ENCODE assay signal across 35 mouse cellular contexts in the genomic region with DNA sequence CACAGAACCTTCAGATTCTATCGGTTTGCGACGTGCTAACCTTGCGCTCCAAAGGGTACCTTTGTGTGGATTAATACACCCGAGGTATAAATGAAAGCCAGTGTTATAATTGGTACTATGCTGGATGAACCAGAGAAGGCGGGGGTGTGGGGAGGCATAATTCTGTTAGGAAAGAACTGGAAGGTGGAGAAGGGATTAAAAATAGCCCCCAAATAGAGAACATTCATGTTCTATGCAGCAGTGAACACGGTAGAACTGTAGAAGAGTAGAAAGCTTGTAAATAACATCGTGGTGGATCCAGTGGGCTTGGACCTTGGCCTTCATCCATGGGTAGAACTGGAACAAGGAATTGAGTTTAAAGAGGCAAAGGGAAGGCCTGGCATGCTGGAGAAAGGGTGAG. TPM values are rescaled to one million over a fixed set of nuclear protein-coding genes. Genes with fewer than 3 reads are reported as not detected.
"Had no signal": no experiment of that assay in that cellular context is flagged by ENCODE, and none has a peak within 500 bp of the region (broad histone marks: within the 10 kb centered on the region; RNA-seq: fewer than 3 reads in every experiment).

No protein-coding gene starts in this region.

- H3K4me1 ChIP-seq: liver, embryonic 15.5 days had no signal

- DNase-seq: left cerebral cortex, postnatal 4 days; liver; liver, embryonic 13.5 days; liver, postnatal 0 days; lung, adult 18-20 months; lung, adult 2 months; lung, embryonic 14.5 days; lung, postnatal 10 days; lung, postnatal 14 days; lung, postnatal 36 days; lung, postnatal 4 days; midbrain, embryonic 14.5 days had no signal

- H3K36me3 ChIP-seq: limb, embryonic 10.5 days; limb, embryonic 12.5 days; limb, embryonic 13.5 days; limb, embryonic 15.5 days; liver, embryonic 12.5 days; liver, embryonic 13.5 days; liver, embryonic 15.5 days; lung, embryonic 15.5 days; midbrain, embryonic 10.5 days; midbrain, embryonic 12.5 days; midbrain, embryonic 15.5 days had no signal

- H3K9me3 ChIP-seq: limb, embryonic 10.5 days; limb, embryonic 12.5 days; limb, embryonic 13.5 days; limb, embryonic 15.5 days; liver, embryonic 12.5 days; liver, embryonic 13.5 days; liver, embryonic 15.5 days; lung, embryonic 15.5 days; midbrain, embryonic 10.5 days; midbrain, embryonic 12.5 days; midbrain, embryonic 13.5 days; midbrain, embryonic 15.5 days had no signal

- H3K9ac ChIP-seq: limb, embryonic 12.5 days; limb, embryonic 13.5 days; limb, embryonic 15.5 days; liver, embryonic 12.5 days; liver, embryonic 13.5 days; liver, embryonic 14.5 days; liver, embryonic 15.5 days; liver, postnatal 0 days; lung, embryonic 14.5 days; lung, embryonic 15.5 days; midbrain, embryonic 12.5 days; midbrain, embryonic 13.5 days; midbrain, embryonic 15.5 days had no signal

- H3K27ac ChIP-seq: left cerebral cortex, adult 2 months; limb, embryonic 10.5 days; limb, embryonic 12.5 days; limb, embryonic 13.5 days; limb, embryonic 15.5 days; liver, embryonic 12.5 days; liver, embryonic 13.5 days; liver, embryonic 14.5 days; liver, embryonic 15.5 days; lung, embryonic 15.5 days; macrophage; midbrain, embryonic 10.5 days; midbrain, embryonic 12.5 days; midbrain, embryonic 13.5 days; midbrain, embryonic 15.5 days had no signal

- H3K4me2 ChIP-seq: limb, embryonic 12.5 days; limb, embryonic 13.5 days; limb, embryonic 15.5 days; liver, embryonic 11.5 days; liver, embryonic 12.5 days; liver, embryonic 13.5 days; liver, embryonic 15.5 days; lung, embryonic 14.5 days; lung, embryonic 15.5 days; midbrain, embryonic 12.5 days; midbrain, embryonic 13.5 days; midbrain, embryonic 15.5 days had no signal

- H3K27me3 ChIP-seq: lung, embryonic 15.5 days; midbrain, embryonic 13.5 days; midbrain, embryonic 15.5 days had no signal

- ATAC-seq: liver, embryonic 12.5 days; liver, postnatal 0 days; lung, postnatal 0 days; midbrain, embryonic 13.5 days; midbrain, embryonic 15.5 days; midbrain, embryonic 16.5 days had no signal

- H3K4me3 ChIP-seq: left cerebral cortex, adult 2 months; limb, embryonic 10.5 days; limb, embryonic 12.5 days; limb, embryonic 13.5 days; limb, embryonic 15.5 days; liver, embryonic 12.5 days; liver, embryonic 13.5 days; liver, embryonic 15.5 days; lung, embryonic 15.5 days; megakaryocyte, embryonic 14.5 days; midbrain, embryonic 10.5 days; midbrain, embryonic 12.5 days; midbrain, embryonic 13.5 days; midbrain, embryonic 15.5 days; myocyte had no signal

RNA-seq across cellular contexts. Expression of a gene that starts 40.0 kb away (rescaled TPM):
- total RNA-seq: megakaryocyte progenitor cell, adult 5-6 weeks; megakaryocyte, adult 5-6 weeks; megakaryocyte-erythroid progenitor cell, adult 5-6 weeks; monocyte, adult 5-6 weeks had no signal
- polyA plus RNA-seq: macrophage had no signal
